Mouse (Mus musculus) erythroblast, embryonic 14.5 days (primary cell): ENCODE measurements around the gene Naa16.

Experiments used
- GATA1 ChIP-seq: IDR thresholded peaks from 2 replicates; pipeline ENCODE4 v1.6.1; 2012; ENCODE audit warnings: low read length, inconsistent platforms, mixed read lengths
- TAL1 ChIP-seq: IDR thresholded peaks from 3 replicates; pipeline ENCODE4 v1.6.1; 2012; ENCODE audit warnings: low read length, inconsistent platforms, mixed read lengths

DNA sequence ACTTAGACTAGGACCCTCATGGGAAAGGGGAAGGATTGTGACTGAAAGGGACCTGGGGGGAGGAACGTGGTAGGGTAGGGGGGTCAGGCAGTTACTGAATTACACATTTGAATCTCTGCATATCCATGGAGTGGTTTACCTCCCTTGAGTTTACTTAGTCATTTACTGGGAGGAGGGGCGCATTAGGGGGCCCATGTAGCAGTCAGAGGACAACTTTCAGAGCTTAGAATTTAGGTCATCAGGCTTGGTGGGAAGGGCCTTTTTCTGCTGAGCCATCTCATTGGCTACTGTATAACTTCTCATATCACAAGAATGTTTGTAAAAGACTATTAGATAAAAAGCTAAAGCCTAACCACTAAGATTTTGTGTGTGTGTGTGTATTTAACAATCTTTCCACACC lies 20.1 kb upstream of the Naa16 start:
- no peak for TF ChIP-seq GATA1
- TF ChIP-seq TAL1: no peak
